In genomic region chr10:30749807-30750206, GRCm38 (mm10) we compare ENCODE assay signal across 18 mouse cellular contexts. TPM values are rescaled to one million over a fixed set of nuclear protein-coding genes. Genes with fewer than 3 reads are reported as not detected.
DNase-seq lines count a peak whose midpoint lies in the region; ATAC-seq and TF ChIP-seq lines count a peak whose summit lies in the region.
"Had no signal": no experiment of that assay in that cellular context is flagged by ENCODE, and none has a peak within 500 bp of the region (broad histone marks: within the 10 kb centered on the region; RNA-seq: fewer than 3 reads in every experiment).

No protein-coding gene starts in this region.

- no peak overlapping the region for H3K27ac ChIP-seq in kidney, embryonic 15.5 days
- H3K27ac ChIP-seq in liver, embryonic 15.5 days (replicated peaks): peak overlapping the region; percentile 97
- H3K27ac ChIP-seq in thymus, adult 2 months (ENCODE audit: control insufficient read depth, insufficient read depth, low read length): no peak overlapping the region
- H3K27ac ChIP-seq in hindbrain, embryonic 10.5 days: no peak overlapping the region
- H3K27ac ChIP-seq: embryonic facial prominence, embryonic 10.5 days; forebrain, embryonic 13.5 days; layer of hippocampus, adult 2 months; limb, embryonic 10.5 days had no signal

- no peak for TF ChIP-seq POLR2A in thymus, adult 2 months (IDR thresholded peaks at IDR 0.05; ENCODE audit: control insufficient read depth, extremely low read depth, insufficient read depth, low read length, poor library complexity)

- no peak overlapping the region for H3K4me3 ChIP-seq in kidney, embryonic 15.5 days (replicated peaks)
- no peak overlapping the region for H3K4me3 ChIP-seq in liver, embryonic 15.5 days (replicated peaks)
- H3K4me3 ChIP-seq in thymus, adult 2 months (ENCODE audit: control insufficient read depth, insufficient read depth, low read length): no peak overlapping the region
- no peak overlapping the region for H3K4me3 ChIP-seq in hindbrain, embryonic 10.5 days
- H3K4me3 ChIP-seq: embryonic facial prominence, embryonic 10.5 days; forebrain, embryonic 13.5 days; layer of hippocampus, adult 2 months; limb, embryonic 10.5 days; myocyte had no signal

- 0 out of 2 replicates have a peak, but pooled peaks cover under 1% of the 10 kb centered on the region for H3K4me1 ChIP-seq in kidney, embryonic 15.5 days
- H3K4me1 ChIP-seq in liver, embryonic 15.5 days (replicated peaks): peaks cover 82% of the 10 kb centered on the region
- no peaks in the 10 kb centered on the region for H3K4me1 ChIP-seq in thymus, adult 2 months (replicated peaks; ENCODE audit: control insufficient read depth, insufficient read depth, low read length)
- no peaks in the 10 kb centered on the region for H3K4me1 ChIP-seq in hindbrain, embryonic 10.5 days (replicated peaks)
- H3K4me1 ChIP-seq: embryonic facial prominence, embryonic 10.5 days; limb, embryonic 10.5 days had no signal

- no peaks in the 10 kb centered on the region for H3K27me3 ChIP-seq in kidney, embryonic 15.5 days
- no peaks in the 10 kb centered on the region for H3K27me3 ChIP-seq in liver, embryonic 15.5 days
- H3K27me3 ChIP-seq in thymus, adult 2 months (ENCODE audit: control insufficient read depth, insufficient read depth, low read length): no peaks in the 10 kb centered on the region
- H3K27me3 ChIP-seq in hindbrain, embryonic 10.5 days (ENCODE audit: insufficient read depth, poor library complexity, severe bottlenecking): no peaks in the 10 kb centered on the region
- H3K27me3 ChIP-seq: forebrain, embryonic 13.5 days had no signal

- no peak for DNase-seq in kidney, postnatal 4 days
- peak; percentile 88 for DNase-seq in c-Kit-positive CD71-positive TER-119-positive erythroid progenitor cells, embryonic 14.5 days (ENCODE audit: low spot score)
- DNase-seq in embryo, embryonic 10 days (ENCODE audit: low spot score): no peak
- no peak for DNase-seq in thymus, adult 2 months
- DNase-seq in hindbrain, embryonic 10.5 days (ENCODE audit: low spot score): no peak
- DNase-seq: adrenal gland, postnatal 25 days; cerebellum, adult 2 months; gastrocnemius, postnatal 25 days; kidney, adult 2 months; thymus, postnatal 25 days had no signal

- 90% methylated on average over 4 of the region's 4 CpGs for WGBS in kidney, embryonic 15.5 days
- WGBS in liver, embryonic 15.5 days (ENCODE audit: insufficient replicate concordance): 22% methylated on average over 4 of the region's 4 CpGs
- 93% methylated on average over 4 of the region's 4 CpGs for WGBS in thymus, adult 2 months
- WGBS in hindbrain, embryonic 10.5 days: 87% methylated on average over 4 of the region's 4 CpGs

- TF ChIP-seq CTCF in thymus, adult 2 months (IDR thresholded peaks at IDR 0.05; ENCODE audit: borderline replicate concordance, control insufficient read depth, extremely low read depth, insufficient read depth, low read length, poor library complexity): no peak

- H3K9me3 ChIP-seq in kidney, embryonic 15.5 days (replicated peaks): no peaks in the 10 kb centered on the region
- H3K9me3 ChIP-seq in liver, embryonic 15.5 days (replicated peaks): no peaks in the 10 kb centered on the region
- no peaks in the 10 kb centered on the region for H3K9me3 ChIP-seq in hindbrain, embryonic 10.5 days
- H3K9me3 ChIP-seq: embryonic facial prominence, embryonic 10.5 days; forebrain, embryonic 13.5 days; limb, embryonic 10.5 days had no signal

- H3K9ac ChIP-seq in kidney, embryonic 15.5 days: no peak overlapping the region
- peak overlapping the region; percentile 22 for H3K9ac ChIP-seq in liver, embryonic 15.5 days
- H3K9ac ChIP-seq: forebrain, embryonic 13.5 days had no signal

- ATAC-seq in kidney, embryonic 15.5 days (replicated peaks; ENCODE audit: low FRiP score): peak; percentile 80; the same call in 1 of the 2 replicates
- peak; percentile 100 for ATAC-seq in liver, embryonic 15.5 days (ENCODE audit: insufficient read depth)
- peak; percentile 97 for ATAC-seq in megakaryocyte-erythroid progenitor cell, adult 5-6 weeks (replicated peaks; ENCODE audit: low FRiP score, low TSS enrichment, poor library complexity, severe bottlenecking)
- ATAC-seq: forebrain, embryonic 13.5 days had no signal

- peaks cover 3% of the 10 kb centered on the region; the same call in 1 of the 2 replicates for H3K36me3 ChIP-seq in kidney, embryonic 15.5 days
- H3K36me3 ChIP-seq in liver, embryonic 15.5 days (replicated peaks): peaks cover 12% of the 10 kb centered on the region; the same call in 1 of the 2 replicates
- no peaks in the 10 kb centered on the region for H3K36me3 ChIP-seq in thymus, adult 2 months (ENCODE audit: control insufficient read depth, insufficient read depth, low read length)
- H3K36me3 ChIP-seq in hindbrain, embryonic 10.5 days: no peaks in the 10 kb centered on the region
- H3K36me3 ChIP-seq: embryonic facial prominence, embryonic 10.5 days; limb, embryonic 10.5 days had no signal

- no peak overlapping the region for H3K4me2 ChIP-seq in kidney, embryonic 15.5 days
- peak overlapping the region; percentile 58 for H3K4me2 ChIP-seq in liver, embryonic 15.5 days
- H3K4me2 ChIP-seq: forebrain, embryonic 13.5 days had no signal

RNA-seq across cellular contexts. Expression of gene Ncoa7, which starts 53.3 kb away (rescaled TPM):
- 16.3 and 16.6 TPM in 2 replicates for polyA plus RNA-seq in kidney, embryonic 15.5 days (2015; fragmentation: Nextera tagmentation; extraction: Ambion mirVana)
- 10.2 and 12.2 TPM in 2 replicates for polyA plus RNA-seq in liver, embryonic 15.5 days (2015; fragmentation: Nextera tagmentation; extraction: Ambion mirVana)
- total RNA-seq in megakaryocyte-erythroid progenitor cell, adult 5-6 weeks (2014; fragmentation: Nextera tagmentation): 24.1 and 25.6 TPM in 2 replicates
- 12.7 and 20.8 TPM in 2 replicates for total RNA-seq in megakaryocyte-erythroid progenitor cell, adult 5-6 weeks (2017)
- polyA plus RNA-seq in thymus, adult 2 months (2012; rRNA removed): 7.0 and 7.7 TPM in 2 replicates
- polyA plus RNA-seq in hindbrain, embryonic 10.5 days (2016; fragmentation: Nextera tagmentation; extraction: Ambion mirVana): 6.8 and 7.0 TPM in 2 replicates
